Mouse (Mus musculus) stomach, embryonic 15.5 days (tissue): ENCODE data around the gene Pfdn6. TPM values are rescaled to one million over a fixed set of nuclear protein-coding genes. Genes with fewer than 3 reads are reported as not detected.
A peak's percentile ranks its signal among the peaks of the same experiment; 100 is the strongest.

Source experiments
- ATAC-seq: fragments of 200-750 bp; cut with Nextera tagmentation; 2 replicates; pipeline ENCODE4 v1.8.0; 2017; ENCODE audit warnings: low read depth, moderate number of reproducible peaks, moderate TSS enrichment; ENCODE audit not compliant: insufficient read depth, low FRiP score
- H3K27ac ChIP-seq: fragments of 300-500 bp; sonication (generic); 2 replicates; pipeline ENCODE4 v1.5.1; 2015; ENCODE audit warnings: mild to moderate bottlenecking, inconsistent platforms
- H3K27me3 ChIP-seq: fragments of 300-500 bp; sonication (generic); replicated peaks from 2 replicates; pipeline ENCODE4 v1.6.1; 2015; ENCODE audit warnings: inconsistent platforms
- H3K36me3 ChIP-seq: fragments of 300-500 bp; sonication (generic); 2 replicates; pipeline ENCODE4 v1.6.1; 2015; ENCODE audit warnings: inconsistent platforms
- H3K4me1 ChIP-seq: fragments of 300-500 bp; sonication (generic); 2 replicates; pipeline ENCODE4 v1.6.1; 2015; ENCODE audit warnings: inconsistent platforms
- H3K4me2 ChIP-seq: fragments of 300-500 bp; sonication (generic); 2 replicates; pipeline ENCODE4 v1.6.1; 2015; ENCODE audit warnings: mild to moderate bottlenecking, inconsistent platforms
- H3K4me3 ChIP-seq: fragments of 300-500 bp; sonication (generic); replicated peaks from 2 replicates; pipeline ENCODE4 v1.5.1; 2015; ENCODE audit warnings: inconsistent platforms
- H3K9ac ChIP-seq: fragments of 300-500 bp; sonication (generic); 2 replicates; pipeline ENCODE4 v1.6.1; 2015; ENCODE audit warnings: inconsistent platforms
- H3K9me3 ChIP-seq: fragments of 300-500 bp; sonication (generic); 2 replicates; pipeline ENCODE4 v1.6.1; 2016; ENCODE audit warnings: inconsistent platforms
- whole genome bisulfite sequencing: fragments of 180-500 bp; shearing (Covaris S2); methylation state at CpG from one replicate; pipeline ENCODE4 v1.1.7; 2015; 5-methylcytosine and 5-hydroxymethylcytosine counted together
- polyA plus RNA-seq: library from polyadenylated mRNA; unstranded; fragments of >200 nt; fragmentation: Nextera tagmentation; extraction: Ambion mirVana; gene quantifications from 2 replicates; pipeline ENCODE4 v1.2.1, GENCODE M21; 2015

The Pfdn6 gene
- polyA plus RNA-seq, 1 experiment from 2014 or later = 159 TPM

- Histone ChIP-seq H3K4me2 (peak overlapping the region; percentile 94), H3K27ac (no peak overlapping the region), H3K36me3 (peaks cover 25% of the 10 kb centered on the region), H3K9ac (peak overlapping the region; percentile 82), H3K9me3 (no peaks in the 10 kb centered on the region), H3K27me3 (no peaks in the 10 kb centered on the region), H3K4me3 (peak overlapping the region; percentile 89), H3K4me1 (peaks cover 24% of the 10 kb centered on the region)
- WGBS = 48% methylated on average over 19 of the region's 19 CpGs
- ATAC-seq = no peak
Measured at GRCm38 (mm10) chr17:33941381-33941780, 1.2 kb upstream of the Pfdn6 start.

- Histone ChIP-seq H3K4me1 (peaks cover 24% of the 10 kb centered on the region), H3K4me3 (peak overlapping the region; percentile 89), H3K27me3 (no peaks in the 10 kb centered on the region), H3K9ac (peak overlapping the region; percentile 82), H3K36me3 (peaks cover 25% of the 10 kb centered on the region), H3K27ac (no peak overlapping the region), H3K9me3 (no peaks in the 10 kb centered on the region), H3K4me2 (peak overlapping the region; percentile 94)
- ATAC-seq = no peak
- 2% methylated on average over 26 of the region's 26 CpGs for WGBS
Measured at GRCm38 (mm10) chr17:33940981-33941380, 838 bp upstream of the Pfdn6 start.

DNA sequence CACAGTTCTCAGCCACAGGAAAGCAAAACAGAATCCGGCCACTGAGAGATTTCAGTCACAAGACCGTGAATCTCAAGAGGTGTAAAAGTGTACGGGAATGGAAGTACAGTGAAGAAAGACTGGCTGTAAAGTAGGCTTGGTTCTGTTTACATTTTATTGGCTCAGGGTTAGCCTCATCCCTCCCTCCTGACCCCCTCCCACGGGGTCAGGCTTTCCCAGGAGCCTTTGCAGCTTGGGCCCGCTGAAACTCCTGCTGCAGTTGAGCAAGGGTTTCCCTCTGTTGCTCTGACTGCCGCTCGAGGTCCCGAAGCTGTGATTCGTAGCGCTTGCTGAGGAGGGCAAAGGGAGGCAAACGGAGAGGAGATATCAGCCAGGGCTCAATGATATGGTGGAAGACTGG is 1.4 kb downstream of the Pfdn6 start:
- H3K4me3 ChIP-seq = peak overlapping the region; percentile 89; the same call in 1 of the 2 replicates

GRCm38 (mm10) chr17:33936993-33937392 is 3.1 kb downstream of the Pfdn6 start:
- 79% methylated on average over 15 of the region's 15 CpGs for WGBS
- Histone ChIP-seq H3K9me3 (no peaks in the 10 kb centered on the region), H3K27ac (no peak overlapping the region), H3K9ac (no peak overlapping the region), H3K27me3 (no peaks in the 10 kb centered on the region), H3K36me3 (peaks cover 20% of the 10 kb centered on the region), H3K4me3 (no peak overlapping the region), H3K4me2 (no peak overlapping the region), H3K4me1 (peaks cover 23% of the 10 kb centered on the region)
- ATAC-seq = no peak

More for the DNA sequence above, 1.4 kb downstream of the Pfdn6 start:
- 75% methylated on average over 11 of the region's 11 CpGs for WGBS
- no peaks in the 10 kb centered on the region for H3K27me3 ChIP-seq
- H3K36me3 ChIP-seq = peaks cover 23% of the 10 kb centered on the region
- no peak overlapping the region for H3K27ac ChIP-seq
- no peak for ATAC-seq
- peaks cover 24% of the 10 kb centered on the region for H3K4me1 ChIP-seq
- no peaks in the 10 kb centered on the region for H3K9me3 ChIP-seq
- H3K4me2 ChIP-seq = peak overlapping the region; percentile 94
- no peak overlapping the region for H3K9ac ChIP-seq

DNA sequence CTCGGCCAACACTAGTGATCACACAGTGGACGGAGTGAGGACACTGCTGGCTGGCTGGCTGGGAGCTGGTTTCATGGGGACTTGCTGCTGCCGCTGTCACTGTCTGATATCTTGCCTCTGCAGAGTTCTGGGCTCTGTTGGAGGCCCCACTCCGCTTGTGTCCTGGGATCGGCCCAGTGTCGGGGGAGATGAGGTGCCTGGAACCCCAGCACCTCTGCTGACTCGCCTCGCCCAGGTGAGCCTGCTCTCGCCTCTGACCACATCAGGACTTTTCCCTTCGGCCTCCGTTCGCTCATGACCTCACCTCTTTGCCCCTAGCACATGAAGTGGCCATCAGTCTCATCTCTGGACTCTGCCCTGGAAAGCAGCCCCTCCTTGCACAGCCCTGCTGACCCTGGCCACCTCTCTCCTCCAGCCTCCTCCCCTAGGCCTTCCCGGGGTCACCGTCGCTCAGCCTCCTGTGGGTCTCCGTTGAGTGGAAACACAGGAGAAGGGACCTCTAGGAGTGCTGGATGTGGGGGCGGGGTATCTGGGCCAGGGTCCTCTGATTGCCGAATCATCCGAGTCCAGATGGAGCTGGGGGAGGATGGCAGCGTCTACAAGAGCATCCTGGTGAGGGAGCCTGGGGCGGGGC is 4.6 kb downstream of the Pfdn6 start:
- Histone ChIP-seq H3K27me3 (no peaks in the 10 kb centered on the region), H3K4me2 (no peak overlapping the region), H3K4me3 (no peak overlapping the region), H3K36me3 (peaks cover 20% of the 10 kb centered on the region), H3K9me3 (no peaks in the 10 kb centered on the region), H3K9ac (no peak overlapping the region), H3K4me1 (peaks cover 20% of the 10 kb centered on the region), H3K27ac (no peak overlapping the region)
- ATAC-seq = no peak
- WGBS = 80% methylated on average over 21 of the region's 21 CpGs

- no peak overlapping the region for H3K9ac ChIP-seq
- H3K27ac ChIP-seq = no peak overlapping the region
- ATAC-seq = no peak
- H3K4me1 ChIP-seq = peaks cover 17% of the 10 kb centered on the region
- WGBS = 91% methylated on average over 15 of the region's 15 CpGs
- H3K27me3 ChIP-seq = no peaks in the 10 kb centered on the region
- H3K4me2 ChIP-seq = no peak overlapping the region
- no peak overlapping the region for H3K4me3 ChIP-seq
- peaks cover 15% of the 10 kb centered on the region for H3K36me3 ChIP-seq
- no peaks in the 10 kb centered on the region for H3K9me3 ChIP-seq
Measured at GRCm38 (mm10) chr17:33932970-33933369, 7.2 kb downstream of the Pfdn6 start.

- ATAC-seq = no peak
- Histone ChIP-seq H3K4me3 (no peak overlapping the region), H3K9ac (no peak overlapping the region), H3K4me1 (peaks cover 17% of the 10 kb centered on the region), H3K27ac (no peak overlapping the region), H3K4me2 (no peak overlapping the region), H3K27me3 (no peaks in the 10 kb centered on the region), H3K36me3 (peaks cover 13% of the 10 kb centered on the region), H3K9me3 (no peaks in the 10 kb centered on the region)
- WGBS = 91% methylated on average over 14 of the region's 14 CpGs
Measured at GRCm38 (mm10) chr17:33932448-33932847, 7.7 kb downstream of the Pfdn6 start.

GRCm38 (mm10) chr17:33931947-33932346 is 8.2 kb downstream of the Pfdn6 start:
- ATAC-seq = no peak
- Histone ChIP-seq H3K36me3 (peaks cover 8% of the 10 kb centered on the region; the same call in 1 of the 2 replicates), H3K9me3 (no peaks in the 10 kb centered on the region), H3K4me1 (peaks cover 17% of the 10 kb centered on the region), H3K4me2 (no peak overlapping the region), H3K27ac (no peak overlapping the region), H3K27me3 (no peaks in the 10 kb centered on the region), H3K4me3 (no peak overlapping the region), H3K9ac (no peak overlapping the region)
- 94% methylated on average over 11 of the region's 11 CpGs for WGBS

- peak overlapping the region; percentile 98 for H3K27ac ChIP-seq
- H3K9me3 ChIP-seq = no peaks in the 10 kb centered on the region
- 41% methylated on average over 18 of the region's 18 CpGs for whole genome bisulfite sequencing
- H3K9ac ChIP-seq = 0 out of 2 replicates have a peak overlapping the region, but pooled peaks have one; percentile 10
- no peaks in the 10 kb centered on the region for H3K27me3 ChIP-seq
- H3K4me3 ChIP-seq = peak overlapping the region; percentile 81
- no peak for ATAC-seq
- peak overlapping the region; percentile 95 for H3K4me2 ChIP-seq
- 0 out of 2 replicates have a peak, but pooled peaks cover 7% of the 10 kb centered on the region for H3K36me3 ChIP-seq
- H3K4me1 ChIP-seq = peaks cover 17% of the 10 kb centered on the region
Measured at GRCm38 (mm10) chr17:33931159-33931866, 8.8 kb downstream of the Pfdn6 start.

DNA sequence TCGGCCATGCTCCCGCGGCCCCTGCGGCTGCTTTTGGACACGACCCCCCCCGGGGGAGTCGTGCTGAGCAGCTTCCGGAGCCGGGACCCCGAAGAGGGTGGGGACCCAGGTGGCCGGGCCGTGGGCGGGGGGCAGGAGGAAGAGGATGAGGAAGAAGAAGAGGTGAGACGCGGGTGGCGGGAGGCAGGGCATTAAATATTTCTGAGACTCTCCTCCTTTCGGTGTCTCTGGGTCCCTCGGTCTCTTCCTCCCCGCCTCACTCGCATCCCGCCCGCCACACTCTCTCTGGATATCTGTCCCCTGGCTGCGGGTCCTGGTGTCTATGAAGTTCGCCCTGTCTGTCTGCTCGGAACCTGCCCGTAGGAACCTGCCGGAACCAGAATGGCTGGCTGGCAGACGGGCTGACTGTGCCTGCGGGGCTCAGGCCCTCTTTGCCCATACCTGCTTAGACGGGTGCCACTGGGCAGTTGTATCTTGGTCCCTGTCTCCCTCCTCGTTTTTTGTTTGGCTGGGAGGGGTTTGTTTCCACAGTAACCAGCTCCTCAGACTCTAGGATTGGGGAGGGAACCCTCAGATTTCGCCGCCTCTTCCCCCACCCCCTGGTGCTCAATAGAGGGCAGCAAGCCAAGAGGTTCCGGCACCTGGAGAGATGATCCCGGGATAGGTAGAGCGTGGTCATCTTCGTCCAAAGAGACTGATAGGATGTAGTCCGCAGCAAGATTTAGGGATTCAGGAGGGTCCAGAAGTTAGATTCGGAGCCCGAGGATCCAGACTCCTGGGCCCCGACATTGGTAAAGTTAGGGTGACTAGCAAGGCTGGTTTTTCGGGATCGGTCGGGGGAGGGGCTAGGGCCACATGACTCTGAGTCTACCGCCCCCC is 9.6 kb downstream of the Pfdn6 start:
- under 1% methylated on average over 40 of the region's 45 CpGs for WGBS
- Histone ChIP-seq H3K9me3 (no peaks in the 10 kb centered on the region), H3K36me3 (peaks cover 4% of the 10 kb centered on the region; the same call in 1 of the 2 replicates), H3K4me3 (peak overlapping the region; percentile 81), H3K4me2 (peak overlapping the region; percentile 95), H3K27ac (peak overlapping the region; percentile 98), H3K27me3 (no peaks in the 10 kb centered on the region), H3K9ac (peak overlapping the region; percentile 68), H3K4me1 (peaks cover 17% of the 10 kb centered on the region)
- ATAC-seq = peak; percentile 28; the same call in 1 of the 2 replicates

- Histone ChIP-seq H3K9me3 (no peaks in the 10 kb centered on the region), H3K27me3 (no peaks in the 10 kb centered on the region), H3K27ac (peak within 1 kb of the TSS; percentile 98), H3K9ac (peak within 1 kb of the TSS; percentile 68), H3K4me3 (peak within 1 kb of the TSS; percentile 81), H3K4me1 (peaks cover 17% of the 10 kb centered on the region), H3K36me3 (no peaks in the 10 kb centered on the region; the same call in 1 of the 2 replicates), H3K4me2 (peak within 1 kb of the TSS; percentile 95)
- ATAC-seq = peak; percentile 83
- WGBS = under 1% methylated on average over 75 of the region's 80 CpGs
Measured at GRCm38 (mm10) chr17:33929371-33930279, 10.5 kb downstream of the Pfdn6 start, which contains the start of gene Rgl2. Gene Rgl2, plus strand, starts transcription at chr17:33929543.
